Comparison of ENCODE assay signal across 10 mouse cellular contexts in genomic region chr15:89475293-89475600, GRCm38 (mm10). TPM values are rescaled to one million over a fixed set of nuclear protein-coding genes. Genes with fewer than 3 reads are reported as not detected.
DNase-seq lines count a peak whose midpoint lies in the region; ATAC-seq and TF ChIP-seq lines count a peak whose summit lies in the region.
"Had no signal": no experiment of that assay in that cellular context is flagged by ENCODE, and none has a peak within 500 bp of the region (broad histone marks: within the 10 kb centered on the region; RNA-seq: fewer than 3 reads in every experiment).

No protein-coding gene starts in this region.

- H3K27me3 ChIP-seq in heart, embryonic 10.5 days (ENCODE audit: insufficient read depth, poor library complexity, severe bottlenecking) = no peaks in the 10 kb centered on the region; the same call in 1 of the 2 replicates
- H3K27me3 ChIP-seq in hindbrain, embryonic 12.5 days = no peaks in the 10 kb centered on the region
- no peaks in the 10 kb centered on the region for H3K27me3 ChIP-seq in midbrain, embryonic 11.5 days (ENCODE audit: control insufficient read depth, insufficient read depth, low read length)

- 0 out of 2 replicates have a peak, but pooled peaks cover 3% of the 10 kb centered on the region for H3K36me3 ChIP-seq in heart, embryonic 10.5 days
- peaks cover 9% of the 10 kb centered on the region; the same call in 1 of the 2 replicates for H3K36me3 ChIP-seq in ES-E14 (ENCODE audit: control insufficient read depth, insufficient read depth, low read length, poor library complexity, severe bottlenecking)
- H3K36me3 ChIP-seq in hindbrain, embryonic 12.5 days = no peaks in the 10 kb centered on the region
- H3K36me3 ChIP-seq in midbrain, embryonic 11.5 days (ENCODE audit: control insufficient read depth, insufficient read depth, low read length) = no peaks in the 10 kb centered on the region

- 81% methylated on average over 7 of the region's 7 CpGs for WGBS in heart, embryonic 10.5 days
- WGBS in hindbrain, embryonic 12.5 days = 84% methylated on average over 7 of the region's 7 CpGs
- WGBS in midbrain, embryonic 11.5 days = 89% methylated on average over 7 of the region's 7 CpGs

- in situ Hi-C loops in ES-E14 (cut with MboI; ENCODE audit: low sequenced_read_pairs in 2 of 2, unreplicated experiment in 2 of 2) = no loop called here

- peak; percentile 5; the same call in 1 of the 2 replicates for ATAC-seq in hindbrain, embryonic 12.5 days (ENCODE audit: low FRiP score)
- ATAC-seq in midbrain, embryonic 11.5 days (ENCODE audit: low FRiP score) = no peak

- H3K9me3 ChIP-seq in heart, embryonic 10.5 days = no peaks in the 10 kb centered on the region
- H3K9me3 ChIP-seq in ES-E14 (ENCODE audit: control insufficient read depth, insufficient read depth, low read depth, low read length) = no peaks in the 10 kb centered on the region
- no peaks in the 10 kb centered on the region for H3K9me3 ChIP-seq in hindbrain, embryonic 12.5 days (replicated peaks)
- H3K9me3 ChIP-seq in midbrain, embryonic 11.5 days (ENCODE audit: control insufficient read depth, low read length) = no peaks in the 10 kb centered on the region

- peak overlapping the region; percentile 70 for H3K4me3 ChIP-seq in heart, embryonic 10.5 days
- H3K4me3 ChIP-seq in ES-E14 (ENCODE audit: insufficient read depth in 1 of 2, low read depth in 1 of 2, low read length in 2 of 2, poor library complexity in 1 of 2, severe bottlenecking in 1 of 2) = peak overlapping the region; percentile 63 to 79; a peak in 3 of 4 replicates
- peak overlapping the region; percentile 50 for H3K4me3 ChIP-seq in hindbrain, embryonic 12.5 days
- peak overlapping the region; percentile 46; the same call in 1 of the 2 replicates for H3K4me3 ChIP-seq in midbrain, embryonic 11.5 days (ENCODE audit: low read depth, low read length)

- peaks cover 35% of the 10 kb centered on the region for H3K4me1 ChIP-seq in heart, embryonic 10.5 days
- H3K4me1 ChIP-seq in ES-E14 (ENCODE audit: control insufficient read depth in 2 of 2, insufficient read depth in 2 of 2, low read length in 2 of 2, poor library complexity in 1 of 2) = peaks cover 5 to 37% of the 10 kb centered on the region in 2 experiments; a peak in 3 of 4 replicates
- H3K4me1 ChIP-seq in hindbrain, embryonic 12.5 days = peaks cover 9% of the 10 kb centered on the region
- peaks cover 5% of the 10 kb centered on the region; the same call in 1 of the 2 replicates for H3K4me1 ChIP-seq in midbrain, embryonic 11.5 days (ENCODE audit: control insufficient read depth, insufficient read depth, low read length)

- H3K27ac ChIP-seq in heart, embryonic 10.5 days = peak overlapping the region; percentile 88; the same call in 1 of the 2 replicates
- H3K27ac ChIP-seq in ES-E14 (ENCODE audit: insufficient read depth, low read depth, low read length, poor library complexity, severe bottlenecking) = no peak overlapping the region
- no peak overlapping the region for H3K27ac ChIP-seq in hindbrain, embryonic 12.5 days
- no peak overlapping the region for H3K27ac ChIP-seq in midbrain, embryonic 11.5 days (ENCODE audit: low read depth, low read length)

- DNase-seq in heart, embryonic 10.5 days (ENCODE audit: low spot score) = no peak
- DNase-seq in heart, postnatal 4 days = no peak
- DNase-seq in ES-E14 (ENCODE audit: low read depth, low spot score) = no peak
- no peak for DNase-seq in midbrain, embryonic 11.5 days (ENCODE audit: low spot score, missing footprints)
- no peak for DNase-seq in urinary bladder, postnatal 36 days (ENCODE audit: low spot score in 2 of 2)
- no peak for DNase-seq in ovary, postnatal 10 days (ENCODE audit: low spot score)
- DNase-seq in cerebellum, adult 9-10 months = no peak

- peak overlapping the region; percentile 77 for H3K4me2 ChIP-seq in hindbrain, embryonic 12.5 days (replicated peaks)
- peak overlapping the region; percentile 85 for H3K4me2 ChIP-seq in midbrain, embryonic 11.5 days

- peak overlapping the region; percentile 68; the same call in 1 of the 2 replicates for H3K9ac ChIP-seq in ES-E14 (ENCODE audit: insufficient read depth, low read depth, low read length, poor library complexity, severe bottlenecking)
- H3K9ac ChIP-seq in hindbrain, embryonic 12.5 days = peak overlapping the region; percentile 70
- no peak overlapping the region for H3K9ac ChIP-seq in midbrain, embryonic 11.5 days (ENCODE audit: low read length)

TF ChIP-seq in ES-E14, 5 proteins besides CTCF, POLR2A, EP300 and RAD21:
- no peak for TF ChIP-seq CHD2 (IDR thresholded peaks at IDR 0.05; ENCODE audit: low read depth, low read length)
- no peak for TF ChIP-seq HCFC1 (IDR thresholded peaks at IDR 0.05; ENCODE audit: borderline replicate concordance, insufficient read depth, low read length)
- no peak for TF ChIP-seq MAFK (IDR thresholded peaks at IDR 0.05; ENCODE audit: insufficient read depth, low read depth, low read length)
- no peak for TF ChIP-seq ZNF384 (IDR thresholded peaks at IDR 0.05; ENCODE audit: low read depth, low read length)
- TF ChIP-seq ZC3H11A (IDR thresholded peaks at IDR 0.05; ENCODE audit: borderline replicate concordance, low read depth, low read length) = no peak

RNA-seq across cellular contexts. Expression of gene Arsa, which starts 2.0 kb away (rescaled TPM):
- 14.2 and 14.3 TPM in 2 replicates for polyA plus RNA-seq in heart, embryonic 10.5 days (2016; fragmentation: Nextera tagmentation; extraction: Ambion mirVana)
- total RNA-seq in heart, postnatal 4 days (2021) = 10 to 100 TPM; 12.0 to 14.6 TPM
- total RNA-seq in ES-E14 (2012; rRNA removed) = 11.7 and 15.2 TPM in 2 replicates
- 19.5 and 19.8 TPM in 2 replicates for polyA plus RNA-seq in hindbrain, embryonic 12.5 days (2016; fragmentation: Nextera tagmentation; extraction: Ambion mirVana)
- 7.4 and 9.4 TPM in 2 replicates for polyA plus RNA-seq in midbrain, embryonic 11.5 days (2014; fragmentation: Nextera tagmentation; extraction: Ambion mirVana)

RNA-seq across cellular contexts. Expression of gene Mapk8ip2, which starts 21.5 kb away (rescaled TPM):
- polyA plus RNA-seq in heart, embryonic 10.5 days (2016; fragmentation: Nextera tagmentation; extraction: Ambion mirVana) = 0.44 and 0.99 TPM in 2 replicates
- under 1 TPM; 0.10 to 0.34 TPM for total RNA-seq in heart, postnatal 4 days (2021)
- total RNA-seq in ES-E14 (2012; rRNA removed) = 4.6 and 7.8 TPM in 2 replicates
- polyA plus RNA-seq in hindbrain, embryonic 12.5 days (2016; fragmentation: Nextera tagmentation; extraction: Ambion mirVana) = 53.3 and 56.7 TPM in 2 replicates
- 23.6 TPM in 2 replicates for polyA plus RNA-seq in midbrain, embryonic 11.5 days (2014; fragmentation: Nextera tagmentation; extraction: Ambion mirVana)

RNA-seq across cellular contexts. Expression of gene Shank3, which starts 24.2 kb away (rescaled TPM):
- polyA plus RNA-seq in heart, embryonic 10.5 days (2016; fragmentation: Nextera tagmentation; extraction: Ambion mirVana) = 2.1 and 2.6 TPM in 2 replicates
- total RNA-seq in heart, postnatal 4 days (2021) = 10 to 100 TPM; 70.0 to 73.7 TPM
- total RNA-seq in ES-E14 (2012; rRNA removed) = 6.4 and 6.7 TPM in 2 replicates
- polyA plus RNA-seq in hindbrain, embryonic 12.5 days (2016; fragmentation: Nextera tagmentation; extraction: Ambion mirVana) = 7.5 and 8.1 TPM in 2 replicates
- polyA plus RNA-seq in midbrain, embryonic 11.5 days (2014; fragmentation: Nextera tagmentation; extraction: Ambion mirVana) = 2.2 TPM in 2 replicates
- polyA plus RNA-seq: CD4-positive, CD25-positive, alpha-beta regulatory T cell, adult 4 months had no signal

RNA-seq across cellular contexts. Expression of gene Chkb, which starts 45.5 kb away (rescaled TPM):
- 64.7 and 64.8 TPM in 2 replicates for polyA plus RNA-seq in heart, embryonic 10.5 days (2016; fragmentation: Nextera tagmentation; extraction: Ambion mirVana)
- 10 to 100 TPM; 68.2 to 94.0 TPM for total RNA-seq in heart, postnatal 4 days (2021)
- 29.0 and 42.6 TPM in 2 replicates for total RNA-seq in ES-E14 (2012; rRNA removed)
- polyA plus RNA-seq in hindbrain, embryonic 12.5 days (2016; fragmentation: Nextera tagmentation; extraction: Ambion mirVana) = 67.4 and 72.0 TPM in 2 replicates
- 48.3 and 49.6 TPM in 2 replicates for polyA plus RNA-seq in midbrain, embryonic 11.5 days (2014; fragmentation: Nextera tagmentation; extraction: Ambion mirVana)

RNA-seq across cellular contexts. Expression of gene Gm44502, which starts 45.8 kb away (rescaled TPM):
- 0.38 and 0.58 TPM in 2 replicates for polyA plus RNA-seq in heart, embryonic 10.5 days (2016; fragmentation: Nextera tagmentation; extraction: Ambion mirVana)
- 10 to 100 TPM in 1 of 2 experiments, 1 to 10 TPM in 1; 2.1 to 11.6 TPM for total RNA-seq in heart, postnatal 4 days (2021)
- total RNA-seq in ES-E14 (2012; rRNA removed) = 0.36 TPM in 1 of 2 replicates, not detected in the other
- polyA plus RNA-seq in hindbrain, embryonic 12.5 days (2016; fragmentation: Nextera tagmentation; extraction: Ambion mirVana) = not detected in 2 replicates
- not detected in 2 replicates for polyA plus RNA-seq in midbrain, embryonic 11.5 days (2014; fragmentation: Nextera tagmentation; extraction: Ambion mirVana)
- total RNA-seq: left cerebral cortex, postnatal 10 days had no signal
- polyA plus RNA-seq: CD4-positive, CD25-positive, alpha-beta regulatory T cell, adult 4 months had no signal

Comparison
In these comparisons a context has a peak if more than half of its experiments do, and no peak if none do; other contexts are left out.
1. RNA of gene Mapk8ip2, which starts 21.5 kb away (polyA plus RNA-seq): 53.3 to 56.7 TPM in hindbrain, embryonic 12.5 days and 23.6 TPM in midbrain, embryonic 11.5 days; 0.44 to 0.99 TPM in heart, embryonic 10.5 days; every median in the first group is over 10 times any median in the second.
2. Peak in every context shown above with its lines, with median percentiles within 50 percentile points of each other: H3K4me3 ChIP-seq.